Mouse (Mus musculus) thymus, adult 2 months (tissue): ENCODE results near the gene Dnmt3a.

Experiments used
- CTCF ChIP-seq: fragments of 200-500 bp; IDR thresholded peaks from 2 replicates; pipeline ENCODE4 v1.5.1; 2012; ENCODE audit warnings: mild to moderate bottlenecking, control low read depth, low read length, moderate library complexity, borderline replicate concordance; ENCODE audit not compliant: control insufficient read depth, poor library complexity, insufficient read depth; ENCODE audit errors: extremely low read depth
- POLR2A ChIP-seq: fragments of 200-500 bp; IDR thresholded peaks from 2 replicates; pipeline ENCODE4 v1.6.1; 2012; ENCODE audit warnings: mild to moderate bottlenecking, low read length, control low read depth, moderate library complexity; ENCODE audit not compliant: control insufficient read depth, poor library complexity, insufficient read depth; ENCODE audit errors: extremely low read depth

- TF ChIP-seq CTCF (no peak), POLR2A (no peak)
These were observed 123.0 kb downstream of the Dnmt3a start for GRCm38 (mm10) chr12:3928841-3929240.
